Comparison of ENCODE assay signal across 8 mouse cellular contexts in genomic region chr1:85894231-85894747, GRCm38 (mm10). TPM values are rescaled to one million over a fixed set of nuclear protein-coding genes. Genes with fewer than 3 reads are reported as not detected.
A peak's percentile ranks its signal among the peaks of the same experiment; 100 is the strongest.
DNase-seq lines count a peak whose midpoint lies in the region; ATAC-seq lines count a peak whose summit lies in the region.

Gene Itm2c, plus strand, starts transcription at chr1:85894281.

- H3K9ac ChIP-seq in intestine, embryonic 14.5 days (ENCODE audit: low read length) = peak within 1 kb of the TSS; percentile 74

- intact Hi-C loops in gastrocnemius, postnatal 36 days (cut with DNase I) = no loop called here
- intact Hi-C loops in left cerebral cortex, postnatal 14 days (cut with DNase I) = loop anchor here (2.0 kb wide), 3 partner anchors 23 to 41 kb away; no protein-coding TSS in a partner anchor

- WGBS in intestine, embryonic 14.5 days = 1% methylated on average over 35 of the region's 35 CpGs

- H3K27me3 ChIP-seq in intestine, embryonic 14.5 days (replicated peaks; ENCODE audit: control insufficient read depth, insufficient read depth, low read length) = no peaks in the 10 kb centered on the region

- peak within 1 kb of the TSS; percentile 83 for H3K27ac ChIP-seq in intestine, embryonic 14.5 days (ENCODE audit: low read depth)

- no peaks in the 10 kb centered on the region for H3K36me3 ChIP-seq in intestine, embryonic 14.5 days (ENCODE audit: control insufficient read depth, insufficient read depth, low read length)

- no peaks in the 10 kb centered on the region for H3K9me3 ChIP-seq in intestine, embryonic 14.5 days (ENCODE audit: control insufficient read depth, low read length)

- H3K4me1 ChIP-seq in intestine, embryonic 14.5 days (replicated peaks; ENCODE audit: control insufficient read depth, insufficient read depth, low read length) = peaks cover 32% of the 10 kb centered on the region

- H3K4me3 ChIP-seq in intestine, embryonic 14.5 days (ENCODE audit: low read depth, low read length) = peak within 1 kb of the TSS; percentile 83

- DNase-seq in adrenal gland, adult 2 months = peak; percentile 95
- DNase-seq in embryo, embryonic 11.5 days (ENCODE audit: low read depth, low spot score) = peak; percentile 79
- peak; percentile 78 to 85 for DNase-seq in gastrocnemius, postnatal 36 days
- DNase-seq in intestine, embryonic 14.5 days (ENCODE audit: low spot score) = peak; percentile 92
- peak; percentile 91 to 92 for DNase-seq in left cerebral cortex, postnatal 14 days (ENCODE audit: low spot score in 2 of 2)
- DNase-seq in right cerebral cortex, postnatal 36 days (ENCODE audit: low spot score in 2 of 2) = peak; percentile 86 to 87
- peak; percentile 90 for DNase-seq in yolk sac, embryonic 10.5 days (ENCODE audit: low spot score)

- ATAC-seq in intestine, embryonic 14.5 days (replicated peaks; ENCODE audit: low FRiP score, low TSS enrichment, low read depth) = peak; percentile 87
- peak; percentile 73 for ATAC-seq in megakaryocyte-erythroid progenitor cell, adult 5-6 weeks (replicated peaks; ENCODE audit: low FRiP score, low TSS enrichment, poor library complexity, severe bottlenecking)

- H3K4me2 ChIP-seq in intestine, embryonic 14.5 days (ENCODE audit: low read length) = peak within 1 kb of the TSS; percentile 87

RNA-seq across cellular contexts. Expression of gene Itm2c, which starts in this region (rescaled TPM):
- 100 to 1,000 TPM; 549 to 588 TPM for total RNA-seq in adrenal gland, adult 2 months (2021)
- 777 and 999 TPM in 2 replicates for polyA plus RNA-seq in adrenal gland, adult 2 months (2012; rRNA removed)
- 10 to 100 TPM; 20.7 to 27.2 TPM for total RNA-seq in gastrocnemius, postnatal 36 days (2021)
- 92.0 and 96.7 TPM in 2 replicates for polyA plus RNA-seq in intestine, embryonic 14.5 days (2014; fragmentation: Nextera tagmentation; extraction: Ambion mirVana)
- total RNA-seq in left cerebral cortex, postnatal 14 days (2021) = 100 to 1,000 TPM; 521 to 559 TPM
- 10.8 and 12.3 TPM in 2 replicates for total RNA-seq in megakaryocyte-erythroid progenitor cell, adult 5-6 weeks (2014; fragmentation: Nextera tagmentation)
- total RNA-seq in megakaryocyte-erythroid progenitor cell, adult 5-6 weeks (2017) = 17.6 and 23.6 TPM in 2 replicates

Comparison
In these comparisons a context has a peak if more than half of its experiments do, and no peak if none do; other contexts are left out.
1. Peak in every context shown above with its lines: DNase-seq, ATAC-seq, H3K4me3 ChIP-seq and H3K27ac ChIP-seq.
2. RNA of gene Itm2c (total RNA-seq): 549 to 588 TPM in adrenal gland, adult 2 months and 521 to 559 TPM in left cerebral cortex, postnatal 14 days; 20.7 to 27.2 TPM in gastrocnemius, postnatal 36 days and 10.8 to 23.6 TPM in megakaryocyte-erythroid progenitor cell, adult 5-6 weeks; every median in the first group is over 10 times any median in the second.